Mouse (Mus musculus) liver, adult 2 months (tissue): ENCODE data around the gene Epo.

Experiments used
- CTCF ChIP-seq: fragments of 200-500 bp; IDR thresholded peaks from 2 replicates; pipeline ENCODE4 v1.5.1; 2011; ENCODE audit warnings: low read depth, low read length, control low read depth
- POLR2A ChIP-seq: fragments of 200-500 bp; IDR thresholded peaks from 2 replicates; pipeline ENCODE4 v1.6.1; 2011; ENCODE audit warnings: low read length, control low read depth; ENCODE audit not compliant: insufficient read depth; ENCODE audit errors: extremely low read depth

DNA sequence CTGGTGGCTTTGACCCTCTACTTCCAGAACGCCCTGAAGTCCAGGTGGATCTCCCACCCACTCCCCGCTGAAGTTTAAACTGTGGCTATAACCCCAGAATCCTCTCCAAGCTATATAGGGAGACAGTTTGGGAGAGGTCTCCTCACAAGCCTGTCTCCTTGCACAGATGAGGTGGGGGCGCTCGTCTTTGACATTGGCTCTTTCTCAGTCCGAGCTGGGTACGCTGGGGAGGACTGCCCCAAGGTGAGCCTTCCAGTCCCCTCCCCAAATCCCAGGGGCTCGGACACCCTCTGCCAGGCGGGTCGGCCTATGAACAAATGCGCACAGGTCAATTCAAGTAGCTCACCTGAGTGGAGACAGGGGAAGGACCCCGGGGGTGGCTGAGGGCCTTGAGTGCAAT lies 20.9 kb upstream of the Epo start:
- TF ChIP-seq POLR2A (no peak), CTCF (no peak)
